Mouse (Mus musculus): ENCODE measurements around the gene Nmt1.

The Nmt1 gene

DNA sequence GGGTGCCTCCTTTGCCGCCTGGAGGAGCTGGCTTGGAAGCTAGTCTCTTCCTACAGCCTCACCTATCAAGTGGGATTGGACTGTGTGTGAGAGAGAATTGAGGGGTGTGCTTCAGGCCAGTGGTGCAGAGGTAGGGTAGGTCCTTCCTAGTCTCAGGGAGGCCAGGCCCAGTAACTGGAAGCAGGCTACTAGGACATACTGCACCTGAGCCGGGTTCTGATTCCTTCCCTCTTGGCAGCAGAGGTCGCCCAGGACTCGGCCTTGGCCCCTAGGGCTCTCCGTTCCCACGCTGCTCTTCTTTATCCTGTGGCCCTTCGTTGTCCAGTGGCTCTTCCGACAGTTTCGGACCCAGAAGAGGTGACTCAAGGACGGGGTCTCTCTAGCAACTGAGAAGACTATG lies 83.3 kb downstream of the Nmt1 start:
- ATAC-seq (ENCODE audit: low TSS enrichment): no peak

GRCm38 (mm10) chr11:103111881-103112551 lies 84.0 kb downstream of the Nmt1 start:
- ATAC-seq (ENCODE audit: low TSS enrichment): no peak

GRCm38 (mm10) chr11:103112552-103112912 lies 84.5 kb downstream of the Nmt1 start:
- ATAC-seq (ENCODE audit: low TSS enrichment): no peak

GRCm38 (mm10) chr11:103113005-103113404 lies 85.0 kb downstream of the Nmt1 start:
- no peak for ATAC-seq (ENCODE audit: low TSS enrichment)

DNA sequence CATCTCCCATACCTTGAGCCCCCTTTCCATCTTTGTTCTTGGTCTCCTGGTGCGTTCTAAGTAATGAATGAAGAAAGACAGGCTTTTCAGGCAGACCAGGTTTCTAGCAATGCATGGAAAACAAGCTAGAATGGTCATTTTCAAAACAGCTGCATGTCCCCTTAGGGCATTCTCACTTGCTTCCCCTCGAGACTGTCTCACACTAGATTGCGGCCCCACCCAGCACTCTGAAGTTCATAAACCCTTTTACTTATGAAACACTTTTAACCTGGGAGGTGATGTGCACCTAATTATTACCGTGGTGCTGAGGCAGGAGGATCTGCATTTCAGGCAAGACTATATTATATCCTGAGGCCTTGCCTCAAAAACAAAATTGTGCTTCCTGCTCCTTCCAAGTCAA lies 85.8 kb downstream of the Nmt1 start:
- ATAC-seq (ENCODE audit: low TSS enrichment): no peak

- no peak for ATAC-seq (ENCODE audit: low TSS enrichment)
Measured at GRCm38 (mm10) chr11:103114270-103114943, 86.4 kb downstream of the Nmt1 start.

GRCm38 (mm10) chr11:103115163-103116007 lies 87.4 kb downstream of the Nmt1 start:
- ATAC-seq (ENCODE audit: low TSS enrichment): peak; percentile 38

GRCm38 (mm10) chr11:103116008-103116818 lies 88.2 kb downstream of the Nmt1 start, which contains the start of gene Hexim1:
Hexim1 (plus strand) TSS chr11:103116231.
- peak; percentile 91 for ATAC-seq (ENCODE audit: low TSS enrichment)

DNA sequence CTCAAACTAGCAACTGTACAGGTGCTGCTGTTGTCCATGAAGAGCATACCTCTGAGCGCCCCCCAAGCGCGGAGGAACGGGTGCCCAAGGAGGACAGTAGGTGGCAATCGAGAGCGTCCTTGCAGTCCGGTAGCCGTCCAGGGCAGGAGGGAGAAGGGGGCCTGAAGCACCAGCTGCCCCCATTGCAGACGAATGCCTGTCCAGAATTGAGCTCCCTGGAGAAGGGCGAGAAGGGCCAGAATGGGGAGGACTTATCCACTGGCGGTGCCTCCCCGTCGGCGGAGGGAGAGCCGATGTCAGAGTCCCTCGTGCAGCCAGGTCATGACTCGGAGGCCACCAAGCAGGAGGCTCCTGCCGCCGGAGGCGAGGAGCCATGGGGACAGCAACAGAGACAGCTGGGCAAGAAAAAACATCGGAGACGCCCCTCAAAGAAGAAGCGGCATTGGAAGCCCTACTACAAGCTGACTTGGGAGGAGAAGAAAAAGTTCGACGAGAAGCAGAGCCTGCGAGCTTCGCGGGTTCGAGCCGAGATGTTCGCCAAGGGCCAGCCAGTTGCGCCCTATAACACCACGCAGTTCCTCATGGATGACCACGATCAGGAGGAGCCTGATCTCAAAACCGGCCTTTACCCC lies 89.1 kb downstream of the Nmt1 start:
- ATAC-seq (ENCODE audit: low TSS enrichment): peak; percentile 24; the same call in 1 of the 2 replicates

DNA sequence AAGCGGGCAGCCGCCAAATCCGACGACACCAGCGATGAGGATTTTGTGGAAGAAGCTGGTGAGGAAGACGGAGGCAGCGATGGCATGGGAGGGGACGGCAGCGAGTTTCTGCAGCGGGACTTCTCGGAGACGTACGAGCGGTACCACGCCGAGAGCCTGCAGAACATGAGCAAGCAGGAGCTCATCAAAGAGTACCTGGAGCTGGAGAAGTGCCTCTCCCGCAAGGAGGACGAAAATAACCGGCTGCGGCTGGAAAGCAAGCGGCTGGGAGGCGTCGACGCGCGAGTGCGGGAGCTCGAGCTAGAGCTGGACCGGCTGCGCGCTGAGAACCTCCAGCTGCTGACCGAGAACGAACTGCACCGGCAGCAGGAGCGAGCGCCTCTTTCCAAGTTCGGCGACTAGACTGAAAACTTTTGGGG lies 89.6 kb downstream of the Nmt1 start:
- no peak for ATAC-seq (ENCODE audit: low TSS enrichment)

Data from frontal cortex, adult (tissue).